Mouse (Mus musculus) MEL (cell line): Measurements from ENCODE around the gene Dlgap1. TPM values are rescaled to one million over a fixed set of nuclear protein-coding genes. Genes with fewer than 3 reads are reported as not detected.
A peak's percentile ranks its signal among the peaks of the same experiment; 100 is the strongest.

Source experiments
- DNase-seq: peaks from one replicate; pipeline ENCODE4 v3.0.0; 2011; ENCODE audit warnings: low read depth, low spot score
- H3K27ac ChIP-seq: 2 replicates; pipeline ENCODE4 v1.5.1; 2012; ENCODE audit warnings: low read depth, mild to moderate bottlenecking, control low read depth, low read length, moderate library complexity; ENCODE audit not compliant: control insufficient read depth
- H3K27me3 ChIP-seq, 2 experiments: fragments of 150-350 bp in 1 of 2; sonication (generic) in 1 of 2; 2 replicates each; pipeline ENCODE4 v1.6.1; 2012; ENCODE audit warnings: low read length in 2 of 2, mild to moderate bottlenecking in 2 of 2, improper control_type of control experiment in 1 of 2, moderate library complexity in 1 of 2; ENCODE audit not compliant: insufficient read depth in 2 of 2, control insufficient read depth in 1 of 2
- H3K36me3 ChIP-seq, 2 experiments: 2 replicates each; pipeline ENCODE4 v1.6.1; 2012 to 2014; ENCODE audit warnings: low read length in 2 of 2, improper control_type of control experiment in 1 of 2, inconsistent platforms in 1 of 2, mild to moderate bottlenecking in 1 of 2; ENCODE audit not compliant: insufficient read depth in 2 of 2, control insufficient read depth in 1 of 2
- H3K4me1 ChIP-seq, 2 experiments: fragments of 150-350 bp in 1 of 2; sonication (generic) in 1 of 2; 2 replicates each; pipeline ENCODE4 v1.6.1; 2012; ENCODE audit warnings: low read length in 2 of 2, improper control_type of control experiment in 1 of 2, mild to moderate bottlenecking in 1 of 2; ENCODE audit not compliant: insufficient read depth in 2 of 2, control insufficient read depth in 1 of 2
- H3K4me3 ChIP-seq, 2 experiments: fragments of 150-350 bp in 1 of 2; sonication (generic) in 1 of 2; 2 replicates each; pipeline ENCODE4 v1.5.1; 2012; ENCODE audit warnings: low read depth in 2 of 2, low read length in 2 of 2, mild to moderate bottlenecking in 2 of 2, moderate library complexity in 2 of 2, control low read depth in 1 of 2, improper control_type of control experiment in 1 of 2; ENCODE audit not compliant: control insufficient read depth in 1 of 2, insufficient read depth in 1 of 2
- H3K79me2 ChIP-seq: 2 replicates; pipeline ENCODE4 v1.6.1; 2012; ENCODE audit warnings: mild to moderate bottlenecking, low read length, moderate library complexity; ENCODE audit not compliant: control insufficient read depth, poor library complexity, insufficient read depth
- H3K9ac ChIP-seq: 2 replicates; pipeline ENCODE4 v1.6.1; 2012; ENCODE audit warnings: low read depth, mild to moderate bottlenecking, control low read depth, low read length, moderate library complexity; ENCODE audit not compliant: control insufficient read depth, poor library complexity, severe bottlenecking
- H3K9me3 ChIP-seq: fragments of 150-350 bp; sonication (generic); replicated peaks from 2 replicates; pipeline ENCODE4 v1.6.1; 2012; ENCODE audit warnings: mild to moderate bottlenecking, low read length, improper control_type of control experiment, moderate library complexity; ENCODE audit not compliant: insufficient read depth
- BHLHE40 ChIP-seq: IDR thresholded peaks from 2 replicates; pipeline ENCODE4 v1.6.1; 2012; ENCODE audit warnings: low read depth, mild to moderate bottlenecking, inconsistent platforms, low read length, improper control_type of control experiment, borderline replicate concordance
- CHD1 ChIP-seq: IDR thresholded peaks from 2 replicates; pipeline ENCODE4 v1.6.1; 2012; ENCODE audit warnings: low read depth, mild to moderate bottlenecking, inconsistent platforms, low read length, improper control_type of control experiment
- E2F4 ChIP-seq: IDR thresholded peaks from 2 replicates; pipeline ENCODE4 v1.6.1; 2011; ENCODE audit warnings: low read depth, low read length, improper control_type of control experiment, borderline replicate concordance
- EP300 ChIP-seq, 2 experiments: IDR thresholded peaks; 2 replicates each; pipeline ENCODE4 v1.6.1; 2011; ENCODE audit warnings: improper control_type of control experiment in 2 of 2, low read length in 2 of 2, low read depth in 1 of 2, mild to moderate bottlenecking in 1 of 2
- ETS1 ChIP-seq: IDR thresholded peaks from 2 replicates; pipeline ENCODE4 v1.6.1; 2012; ENCODE audit warnings: low read depth, mild to moderate bottlenecking, inconsistent platforms, low read length, improper control_type of control experiment, moderate library complexity
- HCFC1 ChIP-seq: IDR thresholded peaks from 2 replicates; pipeline ENCODE4 v1.6.1; 2012; ENCODE audit warnings: low read depth, mild to moderate bottlenecking, inconsistent platforms, low read length, improper control_type of control experiment, moderate library complexity
- JUND ChIP-seq: IDR thresholded peaks from 2 replicates; pipeline ENCODE4 v1.6.1; 2011; ENCODE audit warnings: low read depth, mild to moderate bottlenecking, improper control_type of control experiment, low read length
- KAT2A ChIP-seq: conservative IDR thresholded peaks from 2 replicates; pipeline ENCODE4 v1.6.1; 2012; ENCODE audit warnings: low read depth, low read length, improper control_type of control experiment, inconsistent platforms
- MAX ChIP-seq: IDR thresholded peaks from 2 replicates; pipeline ENCODE4 v1.6.1; 2011; ENCODE audit warnings: low read length, improper control_type of control experiment
- MAZ ChIP-seq: IDR thresholded peaks from 2 replicates; pipeline ENCODE4 v1.6.1; 2012; ENCODE audit warnings: low read depth, mild to moderate bottlenecking, inconsistent platforms, low read length, improper control_type of control experiment
- MEF2A ChIP-seq: IDR thresholded peaks from 2 replicates; pipeline ENCODE4 v1.6.1; 2014; ENCODE audit warnings: low read depth, mild to moderate bottlenecking, inconsistent platforms, low read length, improper control_type of control experiment; ENCODE audit not compliant: poor library complexity, insufficient replicate concordance, severe bottlenecking; ENCODE audit errors: extremely low read depth
- MXI1 ChIP-seq: IDR thresholded peaks from 2 replicates; pipeline ENCODE4 v1.6.1; 2011; ENCODE audit warnings: mild to moderate bottlenecking, low read depth, low read length, improper control_type of control experiment
- MYB ChIP-seq: IDR thresholded peaks from 2 replicates; pipeline ENCODE4 v1.6.1; 2011; ENCODE audit warnings: mild to moderate bottlenecking, low read depth, low read length, improper control_type of control experiment
- MYC ChIP-seq: IDR thresholded peaks from 2 replicates; pipeline ENCODE4 v1.6.1; 2011; ENCODE audit warnings: low read depth, mild to moderate bottlenecking, low read length, improper control_type of control experiment, moderate library complexity
- NELFE ChIP-seq: IDR thresholded peaks from 2 replicates; pipeline ENCODE4 v1.6.1; 2011; ENCODE audit warnings: low read depth, low read length, improper control_type of control experiment
- NRF1 ChIP-seq: IDR thresholded peaks from 2 replicates; pipeline ENCODE4 v1.6.1; 2014; ENCODE audit warnings: low read depth, mild to moderate bottlenecking, inconsistent platforms, low read length, improper control_type of control experiment, moderate library complexity; ENCODE audit not compliant: poor library complexity, insufficient read depth, severe bottlenecking
- RAD21 ChIP-seq: IDR thresholded peaks from 2 replicates; pipeline ENCODE4 v1.6.1; 2011; ENCODE audit warnings: mild to moderate bottlenecking, low read depth, low read length, improper control_type of control experiment
- RCOR1 ChIP-seq: IDR thresholded peaks from 2 replicates; pipeline ENCODE4 v1.6.1; 2012; ENCODE audit warnings: low read depth, mild to moderate bottlenecking, inconsistent platforms, low read length, improper control_type of control experiment
- TAL1 ChIP-seq: IDR thresholded peaks from 2 replicates; pipeline ENCODE4 v1.6.1; 2012; ENCODE audit warnings: mild to moderate bottlenecking, inconsistent platforms, low read length, moderate library complexity, mixed read lengths
- TCF12 ChIP-seq: IDR thresholded peaks from 2 replicates; pipeline ENCODE4 v1.6.1; 2014; ENCODE audit warnings: low read depth, mild to moderate bottlenecking, inconsistent platforms, low read length, improper control_type of control experiment, moderate library complexity
- USF1 ChIP-seq: IDR thresholded peaks from 2 replicates; pipeline ENCODE4 v1.6.1; 2014; ENCODE audit warnings: low read depth, mild to moderate bottlenecking, inconsistent platforms, low read length, improper control_type of control experiment, moderate library complexity
- USF2 ChIP-seq, 2 experiments: IDR thresholded peaks; 2 replicates each; pipeline ENCODE4 v1.6.1; 2011 to 2012; ENCODE audit warnings: improper control_type of control experiment in 2 of 2, low read length in 2 of 2, borderline replicate concordance in 1 of 2, inconsistent platforms in 1 of 2, low read depth in 1 of 2, mild to moderate bottlenecking in 1 of 2; ENCODE audit not compliant: insufficient read depth in 1 of 2
- ZC3H11A ChIP-seq: IDR thresholded peaks from 2 replicates; pipeline ENCODE4 v1.6.1; 2012; ENCODE audit warnings: low read depth, mild to moderate bottlenecking, inconsistent platforms, low read length, improper control_type of control experiment
- ZKSCAN1 ChIP-seq: IDR thresholded peaks from 2 replicates; pipeline ENCODE4 v1.6.1; 2012; ENCODE audit warnings: low read depth, mild to moderate bottlenecking, inconsistent platforms, low read length, improper control_type of control experiment, moderate library complexity
- ZMIZ1 ChIP-seq: IDR thresholded peaks from 2 replicates; pipeline ENCODE4 v1.6.1; 2012; ENCODE audit warnings: low read depth, mild to moderate bottlenecking, inconsistent platforms, low read length, improper control_type of control experiment, moderate library complexity
- polyA plus RNA-seq, 2 experiments: library from polyadenylated mRNA; stranded (reverse) in 1 of 2; unstranded in 1 of 2; fragments of >175 nt in 1 of 2; fragments of >200 nt in 1 of 2; gene quantifications; 2 replicates each; pipeline versions ENCODE4 v1.2.1 to v1.2.4; 2012; ENCODE audit warnings: low replicate concordance in 2 of 2, low read depth in 1 of 2; ENCODE audit not compliant: insufficient read length in 2 of 2, insufficient read depth in 1 of 2, missing spikeins in 1 of 2
- total RNA-seq: library from RNA; depleted of rRNA; stranded (reverse); fragments of 300-350 nt; gene quantifications from 2 replicates; pipeline ENCODE4 v1.2.3, GENCODE M21; 2012

The Dlgap1 gene
- total and polyA plus RNA-seq, 3 experiments = 0.06 TPM; not detected in 2

GRCm38 (mm10) chr17:70799266-70799665, 830.4 kb downstream of the Dlgap1 start:
- no peaks in the 10 kb centered on the region for H3K36me3 ChIP-seq
- H3K4me3 ChIP-seq = no peak overlapping the region
- no peak overlapping the region for H3K9ac ChIP-seq
- TF ChIP-seq MAZ (no peak), JUND (no peak), CHD1 (no peak), MAX (no peak), HCFC1 (no peak), KAT2A (no peak), ZKSCAN1 (no peak), RAD21 (no peak), EP300 (IDR thresholded peaks at IDR 0.05; ENCODE audit: low read depth in 1 of 2, low read length in 2 of 2) (no peak), MEF2A (no peak), BHLHE40 (no peak), ETS1 (no peak), MYB (no peak), E2F4 (no peak), USF2 (IDR thresholded peaks at IDR 0.05; ENCODE audit: borderline replicate concordance in 1 of 2, insufficient read depth in 1 of 2, low read depth in 1 of 2, low read length in 2 of 2) (no peak), RCOR1 (no peak), TCF12 (no peak), USF1 (no peak), ZC3H11A (no peak), NRF1 (no peak)
- H3K4me1 ChIP-seq = peaks cover 0 to 2% of the 10 kb centered on the region in 2 experiments; a peak in 1 of 4 replicates
- no peak overlapping the region for H3K27ac ChIP-seq
- peak; percentile 20 for DNase-seq
- H3K79me2 ChIP-seq = no peaks in the 10 kb centered on the region
- H3K9me3 ChIP-seq = no peaks in the 10 kb centered on the region
- peaks cover 0 to 2% of the 10 kb centered on the region in 2 experiments; a peak in 1 of 4 replicates for H3K27me3 ChIP-seq

- Histone ChIP-seq H3K79me2 (no peaks in the 10 kb centered on the region), H3K4me1 (no peaks in the 10 kb centered on the region), H3K36me3 (no peaks in the 10 kb centered on the region), H3K27ac (no peak overlapping the region), H3K9me3 (no peaks in the 10 kb centered on the region), H3K9ac (no peak overlapping the region), H3K27me3 (peaks cover 0 to 2% of the 10 kb centered on the region in 2 experiments; a peak in 1 of 4 replicates), H3K4me3 (no peak overlapping the region)
- TF ChIP-seq MYC = no peak
- no peak for TF ChIP-seq RAD21
- TF ChIP-seq E2F4 = no peak
- no peak for TF ChIP-seq EP300 (IDR thresholded peaks at IDR 0.05; ENCODE audit: low read depth in 1 of 2, low read length in 2 of 2)
- no peak for TF ChIP-seq MEF2A
- no peak for TF ChIP-seq TAL1
- no peak for TF ChIP-seq ZKSCAN1
- TF ChIP-seq NELFE = no peak
- no peak for TF ChIP-seq ZC3H11A
- no peak for TF ChIP-seq USF2 (IDR thresholded peaks at IDR 0.05; ENCODE audit: borderline replicate concordance in 1 of 2, insufficient read depth in 1 of 2, low read depth in 1 of 2, low read length in 2 of 2)
- TF ChIP-seq TCF12 = no peak
- no peak for TF ChIP-seq ZMIZ1
- no peak for TF ChIP-seq KAT2A
- TF ChIP-seq BHLHE40 = no peak
- no peak for TF ChIP-seq HCFC1
- TF ChIP-seq MXI1 = no peak
- no peak for DNase-seq
Observed at GRCm38 (mm10) chr17:70802022-70802421, 833.1 kb downstream of the Dlgap1 start.
